Mouse (Mus musculus) T-cell, adult 66 days (primary cell): Measurements from ENCODE around the gene Ubac2. TPM values are rescaled to one million over a fixed set of nuclear protein-coding genes. Genes with fewer than 3 reads are reported as not detected.

Experiments used
- total RNA-seq, 2 experiments: library from RNA; stranded (reverse); gene quantifications; 3 replicates in 1 of 2; 4 replicates in 1 of 2; pipeline ENCODE4 v1.2.4; 2023

Gene Ubac2
- total RNA-seq, result 100 to 1,000 TPM in 1 of 2 experiments, 10 to 100 TPM in 1; 96.6 to 108 TPM

DNA sequence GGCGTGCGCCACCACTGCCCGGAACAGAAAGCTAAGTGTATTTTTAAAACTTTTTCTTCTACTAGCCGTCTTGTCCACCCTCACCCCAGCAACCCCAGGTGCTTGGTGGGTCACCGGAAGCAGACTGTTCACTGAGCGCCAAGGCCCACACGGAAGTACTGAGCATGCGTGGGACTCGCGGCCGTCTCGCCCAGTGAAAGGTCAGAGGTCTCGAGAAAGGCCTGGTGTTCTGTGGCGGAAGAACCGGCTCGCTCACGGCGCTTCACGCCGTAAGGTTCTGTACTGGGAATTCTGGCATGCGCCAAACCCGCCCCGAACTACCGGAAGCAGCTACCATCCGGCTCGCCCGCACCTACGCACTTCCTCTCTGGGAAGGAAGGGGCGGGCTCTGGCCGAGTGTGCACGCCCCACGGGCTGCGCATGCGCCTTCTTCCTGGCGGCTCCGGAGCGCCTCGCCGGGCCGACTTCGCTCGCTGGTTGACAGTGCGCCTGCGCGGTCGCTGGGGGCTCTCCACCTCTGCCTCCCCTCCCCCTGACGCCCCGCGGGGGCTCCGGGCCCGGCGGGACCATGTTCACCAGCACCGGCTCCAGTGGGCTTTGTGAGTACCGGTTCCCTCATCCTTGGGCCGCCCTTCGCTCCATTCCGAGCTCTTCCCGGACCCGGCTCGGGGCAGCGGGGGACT lies at the start of gene Ubac2:
TSS of gene Ubac2 (plus strand) at position 445 of the 683 bp plus-strand sequence.

DNA sequence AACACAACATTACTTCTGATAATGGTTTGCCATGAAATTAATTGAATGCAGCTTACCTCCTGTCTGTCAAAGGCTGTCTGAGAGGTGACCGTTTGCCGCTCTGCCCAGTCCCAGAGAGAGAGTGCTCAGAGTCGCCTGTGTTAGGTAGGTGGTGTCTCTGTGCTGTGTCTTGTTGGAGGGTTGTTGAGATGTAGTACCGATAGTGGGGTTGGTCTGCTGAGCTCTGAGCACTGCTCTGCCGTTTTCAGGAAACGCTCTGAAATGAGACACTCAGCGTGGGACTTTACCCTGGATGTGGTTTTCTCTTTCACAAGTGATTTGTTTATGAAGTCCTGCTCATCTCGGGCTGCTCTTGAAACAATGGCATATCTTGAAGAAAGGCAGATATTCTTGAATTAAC lies 37.2 kb downstream of the Ubac2 start, which contains the start of gene Gpr18:
TSS of gene Gpr18 (minus strand) at position 161 of the 400 bp plus-strand sequence.

DNA sequence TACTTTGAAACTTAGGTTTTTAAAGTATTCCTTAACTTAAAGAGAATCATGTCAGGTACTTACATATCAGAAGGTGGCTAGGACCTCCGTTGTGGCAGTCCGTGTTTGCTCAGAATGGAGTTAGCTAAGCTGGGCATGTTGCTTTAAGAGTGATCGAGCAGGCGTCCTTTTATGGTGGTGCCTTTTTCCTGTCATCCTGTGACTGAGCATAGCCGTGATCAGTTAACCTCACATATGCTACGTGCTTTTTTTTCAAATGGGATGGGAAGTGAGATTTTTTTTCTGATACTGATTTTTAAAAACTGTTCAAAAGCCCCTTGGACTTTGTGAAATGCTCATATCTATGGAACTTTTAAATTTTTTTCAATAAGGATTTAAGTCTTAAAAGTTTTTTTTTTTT lies 86.6 kb downstream of the Ubac2 start, which contains the start of gene Gpr183:
TSS of gene Gpr183 (minus strand) at position 206 of the 400 bp plus-strand sequence.

DNA sequence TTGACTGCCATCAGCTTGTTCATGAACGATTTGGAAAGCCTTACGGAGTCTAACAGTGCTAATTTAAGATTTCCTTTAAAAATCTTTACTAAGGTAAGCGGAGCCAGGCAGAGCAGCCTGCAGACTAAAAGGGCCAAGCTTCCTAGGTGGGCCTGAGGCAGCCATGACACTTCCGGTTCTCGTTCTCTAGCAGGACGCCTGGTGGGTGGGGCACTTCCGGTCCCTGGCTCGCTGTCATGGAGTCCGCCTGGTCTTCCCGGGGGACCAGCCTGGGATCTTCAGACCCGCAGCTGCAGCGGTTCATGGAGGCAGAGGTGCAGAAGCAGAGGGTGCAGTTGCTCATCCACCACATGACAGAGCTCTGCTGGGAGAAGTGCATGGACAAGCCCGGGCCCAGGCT lies 156.0 kb downstream of the Ubac2 start, which contains the start of gene Timm8a2:
TSS of gene Timm8a2 (plus strand) at position 224 of the 400 bp plus-strand sequence.

Other genes with a start within 250 kb of the Ubac2 start
- gene Dock9, start 80.8 kb upstream of the Ubac2 start, total RNA-seq, result 10 to 100 TPM; 20.7 to 22.7 TPM
- 10 to 100 TPM; 80.0 to 90.3 TPM for gene Gpr18, start 37.2 kb downstream of the Ubac2 start, total RNA-seq
- 100 to 1,000 TPM; 126 to 147 TPM for gene Gpr183, start 86.6 kb downstream of the Ubac2 start, total RNA-seq
- gene Timm8a2, start 156.1 kb downstream of the Ubac2 start, total RNA-seq, result 1 to 10 TPM; 5.5 to 5.9 TPM
- gene Tm9sf2, start 228.4 kb downstream of the Ubac2 start, total RNA-seq, result 10 to 100 TPM; 72.1 to 78.5 TPM